Mouse (Mus musculus): ENCODE measurements around the gene Ooep. TPM values are rescaled to one million over a fixed set of nuclear protein-coding genes. Genes with fewer than 3 reads are reported as not detected.

The Ooep gene
- total RNA-seq (2012; rRNA removed): 31.2 and 35.3 TPM in 2 replicates

DNA sequence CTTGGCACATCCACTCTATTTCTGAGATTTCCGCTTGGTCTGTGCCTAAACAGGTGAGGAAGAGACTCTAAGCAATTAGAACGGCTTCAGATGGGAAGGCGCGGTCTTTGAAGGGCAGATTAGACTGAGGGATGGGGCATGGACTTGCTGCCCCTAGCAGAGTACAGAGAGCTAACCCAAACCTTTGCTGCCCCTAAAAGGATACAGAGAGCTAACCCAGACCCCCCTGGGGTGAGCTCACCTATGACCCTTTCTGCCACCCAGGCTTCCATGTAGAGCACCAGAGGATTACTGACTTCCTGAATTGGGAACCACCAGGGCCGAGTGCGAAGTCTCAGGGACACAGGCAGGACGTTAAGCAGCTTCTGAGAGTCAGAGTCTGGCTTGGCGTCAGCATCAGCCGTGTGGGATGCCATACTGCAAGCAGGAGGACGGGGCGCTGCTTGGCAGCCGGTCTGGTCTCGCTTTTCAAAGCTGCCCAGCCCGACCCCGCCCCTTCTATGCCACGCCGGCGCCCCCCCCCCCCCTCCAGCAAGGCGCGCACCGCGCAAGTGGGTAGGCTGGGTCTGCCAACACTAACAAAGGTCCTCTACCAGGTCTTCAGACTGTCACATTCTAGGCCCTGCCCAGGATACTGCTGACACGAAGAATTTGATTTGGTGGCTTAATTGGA is at the start of gene Ooep:
Ooep (minus strand) TSS at position 613 of the 673 bp plus-strand sequence.
- H3K27ac ChIP-seq (ENCODE audit: insufficient read depth, low read depth, low read length, poor library complexity, severe bottlenecking): peak within 1 kb of the TSS; percentile 96
- H3K4me3 ChIP-seq (ENCODE audit: insufficient read depth in 1 of 2, low read depth in 1 of 2, low read length in 2 of 2, poor library complexity in 1 of 2, severe bottlenecking in 1 of 2): peak within 1 kb of the TSS; percentile 59 to 66
- in situ Hi-C loops (cut with MboI; ENCODE audit: low sequenced_read_pairs in 2 of 2, unreplicated experiment in 2 of 2): no loop called here
- no peaks in the 10 kb centered on the region for H3K36me3 ChIP-seq (ENCODE audit: control insufficient read depth, insufficient read depth, low read length, poor library complexity, severe bottlenecking)
- TF ChIP-seq CHD2 (IDR thresholded peaks at IDR 0.05; ENCODE audit: low read depth, low read length) (no peak), ZC3H11A (IDR thresholded peaks at IDR 0.05; ENCODE audit: borderline replicate concordance, low read depth, low read length) (no peak), MAFK (IDR thresholded peaks at IDR 0.05; ENCODE audit: insufficient read depth, low read depth, low read length) (no peak), HCFC1 (IDR thresholded peaks at IDR 0.05; ENCODE audit: borderline replicate concordance, insufficient read depth, low read length) (no peak), ZNF384 (IDR thresholded peaks at IDR 0.05; ENCODE audit: low read depth, low read length) (no peak)
- H3K9me3 ChIP-seq (ENCODE audit: control insufficient read depth, insufficient read depth, low read depth, low read length): no peaks in the 10 kb centered on the region
- peak within 1 kb of the TSS; percentile 75 for H3K9ac ChIP-seq (ENCODE audit: insufficient read depth, low read depth, low read length, poor library complexity, severe bottlenecking)
- peaks cover 0 to 11% of the 10 kb centered on the region in 2 experiments; a peak in 3 of 4 replicates for H3K4me1 ChIP-seq (ENCODE audit: control insufficient read depth in 2 of 2, insufficient read depth in 2 of 2, low read length in 2 of 2, poor library complexity in 1 of 2)
- no peak for DNase-seq (ENCODE audit: low read depth, low spot score)

DNA sequence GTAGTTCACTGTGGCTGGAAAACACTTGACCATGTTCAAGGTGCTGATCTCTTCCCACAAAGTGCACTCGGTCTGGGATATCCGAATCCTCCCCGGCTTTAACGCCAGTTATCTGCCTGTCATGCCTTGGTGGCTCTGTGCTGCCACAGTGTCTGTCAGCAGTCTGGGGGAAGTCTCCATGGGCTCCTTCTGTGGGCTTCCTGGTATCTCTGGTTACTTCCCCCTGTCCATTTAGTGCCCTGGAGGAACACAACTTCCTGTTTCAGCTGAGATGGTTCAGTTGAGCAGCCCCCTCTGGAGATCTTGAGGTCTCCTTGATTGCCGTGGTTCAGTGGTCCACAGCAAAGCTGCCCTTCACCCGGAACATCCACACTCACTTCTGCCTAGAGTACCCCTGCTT is 49.7 kb upstream of the Ooep start:
- no peaks in the 10 kb centered on the region; a peak in 1 of 4 replicates for H3K4me1 ChIP-seq (ENCODE audit: control insufficient read depth in 2 of 2, insufficient read depth in 2 of 2, low read length in 2 of 2, poor library complexity in 1 of 2)
- no peaks in the 10 kb centered on the region for H3K36me3 ChIP-seq (ENCODE audit: control insufficient read depth, insufficient read depth, low read length, poor library complexity, severe bottlenecking)
- no peak overlapping the region for H3K27ac ChIP-seq (ENCODE audit: insufficient read depth, low read depth, low read length, poor library complexity, severe bottlenecking)
- no peak overlapping the region for H3K9ac ChIP-seq (ENCODE audit: insufficient read depth, low read depth, low read length, poor library complexity, severe bottlenecking)
- no peak overlapping the region for H3K4me3 ChIP-seq (ENCODE audit: insufficient read depth in 1 of 2, low read depth in 1 of 2, low read length in 2 of 2, poor library complexity in 1 of 2, severe bottlenecking in 1 of 2)
- DNase-seq (ENCODE audit: low read depth, low spot score): no peak
- no peaks in the 10 kb centered on the region for H3K9me3 ChIP-seq (ENCODE audit: control insufficient read depth, insufficient read depth, low read depth, low read length)
- in situ Hi-C loops (cut with MboI; ENCODE audit: low sequenced_read_pairs in 2 of 2, unreplicated experiment in 2 of 2): no loop called here
- TF ChIP-seq CHD2 (IDR thresholded peaks at IDR 0.05; ENCODE audit: low read depth, low read length): no peak
- no peak for TF ChIP-seq ZC3H11A (IDR thresholded peaks at IDR 0.05; ENCODE audit: borderline replicate concordance, low read depth, low read length)
- no peak for TF ChIP-seq HCFC1 (IDR thresholded peaks at IDR 0.05; ENCODE audit: borderline replicate concordance, insufficient read depth, low read length)
- TF ChIP-seq ZNF384 (IDR thresholded peaks at IDR 0.05; ENCODE audit: low read depth, low read length): no peak
- TF ChIP-seq MAFK (IDR thresholded peaks at IDR 0.05; ENCODE audit: insufficient read depth, low read depth, low read length): no peak

DNA sequence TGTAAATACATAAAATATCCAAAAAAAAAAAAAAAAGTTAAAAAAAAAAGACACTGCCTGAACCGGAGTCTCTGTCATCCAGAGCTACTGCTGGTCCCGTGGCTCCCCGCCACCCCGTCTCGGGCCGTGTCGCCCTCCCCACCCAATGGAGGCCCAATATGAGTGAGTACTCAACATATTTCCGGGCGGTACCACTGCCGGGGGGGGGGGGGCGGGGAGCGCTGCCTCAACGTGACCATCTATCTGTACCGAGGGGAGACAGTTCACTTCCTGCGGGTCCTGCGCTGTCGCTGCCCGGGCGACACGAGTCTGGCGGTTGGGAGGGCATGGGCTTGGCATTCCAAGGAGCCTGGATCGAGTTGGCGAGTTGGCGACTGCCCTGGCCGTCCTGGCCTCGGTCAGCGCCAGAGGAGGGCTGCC is 48.8 kb upstream of the Ooep start:
- TF ChIP-seq CHD2 (IDR thresholded peaks at IDR 0.05; ENCODE audit: low read depth, low read length) (no peak), MAFK (IDR thresholded peaks at IDR 0.05; ENCODE audit: insufficient read depth, low read depth, low read length) (no peak), ZC3H11A (IDR thresholded peaks at IDR 0.05; ENCODE audit: borderline replicate concordance, low read depth, low read length) (no peak), HCFC1 (IDR thresholded peaks at IDR 0.05; ENCODE audit: borderline replicate concordance, insufficient read depth, low read length) (no peak), ZNF384 (IDR thresholded peaks at IDR 0.05; ENCODE audit: low read depth, low read length) (no peak)
- Histone ChIP-seq H3K9me3 (ENCODE audit: control insufficient read depth, insufficient read depth, low read depth, low read length) (no peaks in the 10 kb centered on the region), H3K36me3 (ENCODE audit: control insufficient read depth, insufficient read depth, low read length, poor library complexity, severe bottlenecking) (no peaks in the 10 kb centered on the region), H3K27ac (ENCODE audit: insufficient read depth, low read depth, low read length, poor library complexity, severe bottlenecking) (no peak overlapping the region), H3K9ac (ENCODE audit: insufficient read depth, low read depth, low read length, poor library complexity, severe bottlenecking) (peak overlapping the region; percentile 51; the same call in 1 of the 2 replicates), H3K4me1 (ENCODE audit: control insufficient read depth in 2 of 2, insufficient read depth in 2 of 2, low read length in 2 of 2, poor library complexity in 1 of 2) (no peaks in the 10 kb centered on the region; a peak in 1 of 4 replicates), H3K4me3 (ENCODE audit: insufficient read depth in 1 of 2, low read depth in 1 of 2, low read length in 2 of 2, poor library complexity in 1 of 2, severe bottlenecking in 1 of 2) (peak overlapping the region; percentile 50 to 57; a peak in 3 of 4 replicates)
- in situ Hi-C loops (cut with MboI; ENCODE audit: low sequenced_read_pairs in 2 of 2, unreplicated experiment in 2 of 2): no loop called here
- no peak for DNase-seq (ENCODE audit: low read depth, low spot score)

GRCm38 (mm10) chr9:78401596-78401995 is 23.1 kb upstream of the Ooep start:
- in situ Hi-C loops (cut with MboI; ENCODE audit: low sequenced_read_pairs in 2 of 2, unreplicated experiment in 2 of 2): no loop called here
- H3K4me3 ChIP-seq (ENCODE audit: insufficient read depth in 1 of 2, low read depth in 1 of 2, low read length in 2 of 2, poor library complexity in 1 of 2, severe bottlenecking in 1 of 2): no peak overlapping the region
- TF ChIP-seq MAFK (IDR thresholded peaks at IDR 0.05; ENCODE audit: insufficient read depth, low read depth, low read length) (no peak), CHD2 (IDR thresholded peaks at IDR 0.05; ENCODE audit: low read depth, low read length) (no peak), HCFC1 (IDR thresholded peaks at IDR 0.05; ENCODE audit: borderline replicate concordance, insufficient read depth, low read length) (no peak), ZNF384 (IDR thresholded peaks at IDR 0.05; ENCODE audit: low read depth, low read length) (no peak), ZC3H11A (IDR thresholded peaks at IDR 0.05; ENCODE audit: borderline replicate concordance, low read depth, low read length) (no peak)
- peaks cover 5% of the 10 kb centered on the region for H3K36me3 ChIP-seq (ENCODE audit: control insufficient read depth, insufficient read depth, low read length, poor library complexity, severe bottlenecking)
- H3K9me3 ChIP-seq (ENCODE audit: control insufficient read depth, insufficient read depth, low read depth, low read length): no peaks in the 10 kb centered on the region
- peaks cover 0 to 1% of the 10 kb centered on the region in 2 experiments; a peak in 1 of 4 replicates for H3K4me1 ChIP-seq (ENCODE audit: control insufficient read depth in 2 of 2, insufficient read depth in 2 of 2, low read length in 2 of 2, poor library complexity in 1 of 2)
- no peak overlapping the region for H3K9ac ChIP-seq (ENCODE audit: insufficient read depth, low read depth, low read length, poor library complexity, severe bottlenecking)
- DNase-seq (ENCODE audit: low read depth, low spot score): no peak
- H3K27ac ChIP-seq (ENCODE audit: insufficient read depth, low read depth, low read length, poor library complexity, severe bottlenecking): no peak overlapping the region
